Mouse (Mus musculus): ENCODE results near the gene Arhgap5. TPM values are rescaled to one million over a fixed set of nuclear protein-coding genes. Genes with fewer than 3 reads are reported as not detected.

Gene Arhgap5
- polyA plus RNA-seq, 1 experiment from 2014 or later = 30.3 TPM

DNA sequence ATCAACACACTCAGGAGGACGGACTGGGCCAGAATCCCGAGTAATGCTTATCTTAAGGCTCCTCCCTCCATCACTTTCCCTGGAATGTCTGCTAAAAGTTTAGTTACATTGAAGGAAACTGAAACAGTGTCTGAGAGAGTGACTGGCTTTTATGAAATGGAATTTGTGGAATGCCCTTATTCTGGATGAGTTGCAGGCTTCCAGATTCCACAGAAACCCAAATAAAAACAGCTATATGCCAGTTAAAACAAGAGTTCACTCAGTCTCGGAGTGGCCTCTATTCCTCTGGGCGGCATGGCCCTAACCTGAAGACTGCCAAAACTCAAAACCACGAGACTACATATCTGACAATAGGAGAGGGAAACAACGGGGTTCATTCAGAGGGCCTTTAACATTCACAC is 10.5 kb upstream of the Arhgap5 start:
- Histone ChIP-seq H3K27me3 (replicated peaks) (no peaks in the 10 kb centered on the region), H3K9ac (replicated peaks) (no peak overlapping the region), H3K4me2 (no peak overlapping the region), H3K9me3 (replicated peaks) (no peaks in the 10 kb centered on the region), H3K4me1 (peaks cover 5% of the 10 kb centered on the region; the same call in 1 of the 2 replicates), H3K4me3 (replicated peaks) (no peak overlapping the region), H3K36me3 (no peaks in the 10 kb centered on the region), H3K27ac (replicated peaks) (no peak overlapping the region)
- no peak for ATAC-seq (ENCODE audit: low FRiP score)
- 72% methylated on average over 6 of the region's 6 CpGs for WGBS

DNA sequence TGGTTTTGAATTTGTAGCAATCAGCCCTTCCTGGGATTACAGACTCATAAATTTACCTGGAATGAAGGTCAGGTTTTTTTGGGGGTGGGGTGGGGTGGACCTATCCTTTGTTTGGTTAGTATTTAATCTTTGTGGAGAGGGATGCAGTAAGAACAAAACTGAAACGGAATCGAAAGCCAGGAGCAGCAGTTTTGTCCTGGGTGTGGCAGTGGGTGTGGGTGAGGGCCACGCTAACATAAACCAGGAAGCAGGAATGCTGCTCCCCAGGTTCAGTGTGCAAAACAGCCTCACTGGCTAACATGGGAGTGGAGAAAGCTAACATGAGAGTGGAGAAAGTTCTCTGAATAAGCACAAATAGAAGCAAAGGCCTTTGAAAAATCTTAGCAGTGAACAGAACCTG is 6.6 kb upstream of the Arhgap5 start:
- WGBS = 85% methylated on average over 3 of the region's 3 CpGs
- H3K4me1 ChIP-seq = no peaks in the 10 kb centered on the region
- H3K27me3 ChIP-seq (replicated peaks) = no peaks in the 10 kb centered on the region
- H3K27ac ChIP-seq (replicated peaks) = no peak overlapping the region
- H3K9ac ChIP-seq (replicated peaks) = no peak overlapping the region
- no peaks in the 10 kb centered on the region for H3K9me3 ChIP-seq (replicated peaks)
- no peak overlapping the region for H3K4me3 ChIP-seq (replicated peaks)
- H3K4me2 ChIP-seq = no peak overlapping the region
- no peaks in the 10 kb centered on the region for H3K36me3 ChIP-seq
- no peak for ATAC-seq (ENCODE audit: low FRiP score)

DNA sequence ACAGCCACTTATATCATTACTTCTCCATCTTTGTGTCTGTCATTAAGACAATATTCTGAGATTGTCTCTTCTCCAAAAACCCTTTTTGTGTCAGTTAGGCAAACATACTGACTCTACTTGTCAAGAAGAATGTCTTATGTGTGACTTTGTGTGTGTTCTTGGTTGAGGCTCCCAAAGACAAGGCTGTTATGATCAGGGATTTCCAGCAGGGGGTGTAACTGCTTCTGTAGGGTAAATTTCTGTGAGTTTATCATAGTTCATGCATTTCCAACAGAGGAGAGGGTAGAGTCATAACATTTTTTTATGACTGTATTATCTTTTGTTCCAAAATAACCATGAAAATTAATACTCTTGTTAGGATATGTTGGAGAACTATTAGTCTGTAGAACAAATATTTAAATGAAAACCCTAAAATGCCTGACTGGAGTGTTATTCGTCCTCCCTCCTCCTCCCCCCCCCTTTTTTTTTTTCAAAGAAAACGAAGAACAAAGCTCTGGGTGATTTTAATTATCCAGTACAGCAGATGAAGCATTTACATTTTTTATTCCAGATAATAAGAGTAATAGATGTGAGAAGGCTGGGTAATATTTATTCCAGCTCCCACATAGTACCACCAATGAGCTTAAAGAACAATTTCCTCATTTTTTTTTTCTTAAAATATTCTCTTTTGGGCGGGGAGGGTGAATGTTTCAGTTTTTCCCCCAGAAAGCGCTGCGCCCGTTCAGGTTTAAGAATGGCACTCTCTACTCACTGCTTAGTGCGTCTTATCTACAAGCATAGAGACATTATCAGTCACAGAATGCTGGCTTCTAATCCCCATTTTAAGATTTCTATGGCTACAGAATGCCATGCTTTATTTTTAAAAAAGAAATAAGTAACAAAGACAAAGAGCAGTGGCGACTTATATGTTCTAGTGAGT is 2.6 kb upstream of the Arhgap5 start:
- H3K9ac ChIP-seq (replicated peaks) = no peak overlapping the region
- no peak for ATAC-seq (ENCODE audit: low FRiP score)
- no peak overlapping the region for H3K27ac ChIP-seq (replicated peaks)
- no peak overlapping the region for H3K4me2 ChIP-seq
- H3K27me3 ChIP-seq (replicated peaks) = no peaks in the 10 kb centered on the region
- no peak overlapping the region for H3K4me3 ChIP-seq (replicated peaks)
- peaks cover 12% of the 10 kb centered on the region for H3K4me1 ChIP-seq
- H3K9me3 ChIP-seq (replicated peaks) = no peaks in the 10 kb centered on the region
- no peaks in the 10 kb centered on the region for H3K36me3 ChIP-seq
- WGBS = 84% methylated on average over 8 of the region's 8 CpGs

- H3K36me3 ChIP-seq = no peaks in the 10 kb centered on the region
- no peak for ATAC-seq (ENCODE audit: low FRiP score)
- 56% methylated on average over 3 of the region's 3 CpGs for WGBS
- no peak overlapping the region for H3K9ac ChIP-seq (replicated peaks)
- no peaks in the 10 kb centered on the region for H3K27me3 ChIP-seq (replicated peaks)
- H3K9me3 ChIP-seq (replicated peaks) = no peaks in the 10 kb centered on the region
- no peak overlapping the region for H3K4me2 ChIP-seq
- H3K4me3 ChIP-seq (replicated peaks) = no peak overlapping the region
- no peak overlapping the region for H3K27ac ChIP-seq (replicated peaks)
- peaks cover 14% of the 10 kb centered on the region for H3K4me1 ChIP-seq
Measured at GRCm38 (mm10) chr12:52502161-52502560, 1.6 kb upstream of the Arhgap5 start.

- Histone ChIP-seq H3K27me3 (replicated peaks) (no peaks in the 10 kb centered on the region), H3K36me3 (no peaks in the 10 kb centered on the region), H3K4me3 (replicated peaks) (peak overlapping the region; percentile 80), H3K4me2 (peak overlapping the region; percentile 72), H3K4me1 (peaks cover 14% of the 10 kb centered on the region), H3K27ac (replicated peaks) (peak overlapping the region; percentile 99), H3K9ac (replicated peaks) (peak overlapping the region; percentile 53), H3K9me3 (replicated peaks) (no peaks in the 10 kb centered on the region)
- WGBS = 0% methylated on average over 13 of the region's 13 CpGs
- peak; percentile 54 for ATAC-seq (ENCODE audit: low FRiP score)
Measured at GRCm38 (mm10) chr12:52503131-52503455, 679 bp upstream of the Arhgap5 start.

GRCm38 (mm10) chr12:52504331-52505181 is 784 bp downstream of the Arhgap5 start:
- Histone ChIP-seq H3K9me3 (replicated peaks) (no peaks in the 10 kb centered on the region), H3K4me3 (replicated peaks) (peak overlapping the region; percentile 80), H3K4me2 (peak overlapping the region; percentile 72), H3K36me3 (no peaks in the 10 kb centered on the region), H3K9ac (replicated peaks) (peak overlapping the region; percentile 92), H3K4me1 (peaks cover 14% of the 10 kb centered on the region), H3K27ac (replicated peaks) (peak overlapping the region; percentile 99), H3K27me3 (replicated peaks) (no peaks in the 10 kb centered on the region)
- peak; percentile 26 for ATAC-seq (ENCODE audit: low FRiP score)
- WGBS = 2% methylated on average over 71 of the region's 78 CpGs

- no peak overlapping the region for H3K9ac ChIP-seq (replicated peaks)
- H3K36me3 ChIP-seq = no peaks in the 10 kb centered on the region
- 96% methylated on average over 2 of the region's 2 CpGs for WGBS
- H3K9me3 ChIP-seq (replicated peaks) = no peaks in the 10 kb centered on the region
- H3K27me3 ChIP-seq (replicated peaks) = no peaks in the 10 kb centered on the region
- H3K4me3 ChIP-seq (replicated peaks) = no peak overlapping the region
- H3K27ac ChIP-seq (replicated peaks) = no peak overlapping the region
- H3K4me2 ChIP-seq = no peak overlapping the region
- no peak for ATAC-seq (ENCODE audit: low FRiP score)
- H3K4me1 ChIP-seq = no peaks in the 10 kb centered on the region
Measured at GRCm38 (mm10) chr12:52524699-52525098, 20.9 kb downstream of the Arhgap5 start.

DNA sequence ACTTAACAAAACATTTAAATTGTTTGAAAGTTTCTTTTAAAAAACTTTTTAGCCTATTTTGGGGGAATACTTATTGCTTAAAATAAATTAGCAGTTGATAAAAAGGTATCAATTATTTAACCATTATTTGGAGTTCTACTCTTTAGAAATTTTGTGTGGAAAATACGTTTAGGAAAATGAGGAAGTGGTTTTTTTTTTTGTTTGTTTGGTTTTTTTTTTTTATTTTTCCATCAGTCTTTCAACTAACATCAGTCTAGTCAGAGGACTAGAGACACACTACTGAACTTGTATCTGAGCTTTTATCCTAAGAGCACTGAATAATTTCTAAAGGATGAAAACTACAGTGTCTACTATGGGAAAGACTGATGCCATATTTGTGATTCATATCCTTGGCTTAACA is 21.7 kb downstream of the Arhgap5 start:
- Histone ChIP-seq H3K27ac (replicated peaks) (no peak overlapping the region), H3K9ac (replicated peaks) (no peak overlapping the region), H3K4me2 (no peak overlapping the region), H3K36me3 (no peaks in the 10 kb centered on the region), H3K4me1 (no peaks in the 10 kb centered on the region), H3K4me3 (replicated peaks) (no peak overlapping the region), H3K9me3 (replicated peaks) (no peaks in the 10 kb centered on the region), H3K27me3 (replicated peaks) (no peaks in the 10 kb centered on the region)
- WGBS = 92% methylated on average over 1 of the region's 1 CpGs
- no peak for ATAC-seq (ENCODE audit: low FRiP score)

DNA sequence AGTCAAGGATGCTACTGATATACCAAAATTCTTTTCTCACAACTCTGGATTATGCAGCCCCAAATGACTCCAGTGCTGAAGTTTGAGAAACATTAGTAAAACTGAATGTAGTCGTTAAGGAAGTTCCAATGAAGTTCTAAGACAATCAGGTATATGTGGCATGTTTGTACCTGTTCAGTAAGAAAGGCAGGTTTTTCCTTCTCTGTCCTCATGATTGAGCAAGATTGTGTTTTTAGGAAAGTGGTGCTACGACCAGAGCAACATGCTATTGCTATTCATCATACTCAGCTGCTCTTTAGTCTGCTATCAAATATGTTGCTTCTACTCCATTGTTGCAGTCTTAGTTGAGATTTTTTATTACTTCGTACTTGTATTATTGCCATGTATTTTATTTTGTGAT is 26.0 kb downstream of the Arhgap5 start:
- no peaks in the 10 kb centered on the region for H3K36me3 ChIP-seq
- H3K9me3 ChIP-seq (replicated peaks) = no peaks in the 10 kb centered on the region
- WGBS = 93% methylated on average over 3 of the region's 3 CpGs
- ATAC-seq (ENCODE audit: low FRiP score) = no peak
- no peaks in the 10 kb centered on the region for H3K4me1 ChIP-seq
- no peak overlapping the region for H3K27ac ChIP-seq (replicated peaks)
- no peak overlapping the region for H3K4me3 ChIP-seq (replicated peaks)
- no peaks in the 10 kb centered on the region for H3K27me3 ChIP-seq (replicated peaks)
- no peak overlapping the region for H3K4me2 ChIP-seq
- no peak overlapping the region for H3K9ac ChIP-seq (replicated peaks)

- WGBS = 87% methylated on average over 4 of the region's 4 CpGs
- Histone ChIP-seq H3K27me3 (replicated peaks) (no peaks in the 10 kb centered on the region), H3K9ac (replicated peaks) (no peak overlapping the region), H3K4me3 (replicated peaks) (no peak overlapping the region), H3K36me3 (no peaks in the 10 kb centered on the region), H3K4me1 (no peaks in the 10 kb centered on the region), H3K9me3 (replicated peaks) (no peaks in the 10 kb centered on the region), H3K4me2 (no peak overlapping the region), H3K27ac (replicated peaks) (no peak overlapping the region)
- no peak for ATAC-seq (ENCODE audit: low FRiP score)
Measured at GRCm38 (mm10) chr12:52541294-52541693, 37.5 kb downstream of the Arhgap5 start.

GRCm38 (mm10) chr12:52544532-52544931 is 40.8 kb downstream of the Arhgap5 start:
- Histone ChIP-seq H3K4me2 (no peak overlapping the region), H3K4me3 (replicated peaks) (no peak overlapping the region), H3K4me1 (no peaks in the 10 kb centered on the region), H3K27ac (replicated peaks) (no peak overlapping the region), H3K36me3 (no peaks in the 10 kb centered on the region), H3K9me3 (replicated peaks) (no peaks in the 10 kb centered on the region), H3K9ac (replicated peaks) (no peak overlapping the region), H3K27me3 (replicated peaks) (no peaks in the 10 kb centered on the region)
- no peak for ATAC-seq (ENCODE audit: low FRiP score)
- 96% methylated on average over 3 of the region's 3 CpGs for WGBS

DNA sequence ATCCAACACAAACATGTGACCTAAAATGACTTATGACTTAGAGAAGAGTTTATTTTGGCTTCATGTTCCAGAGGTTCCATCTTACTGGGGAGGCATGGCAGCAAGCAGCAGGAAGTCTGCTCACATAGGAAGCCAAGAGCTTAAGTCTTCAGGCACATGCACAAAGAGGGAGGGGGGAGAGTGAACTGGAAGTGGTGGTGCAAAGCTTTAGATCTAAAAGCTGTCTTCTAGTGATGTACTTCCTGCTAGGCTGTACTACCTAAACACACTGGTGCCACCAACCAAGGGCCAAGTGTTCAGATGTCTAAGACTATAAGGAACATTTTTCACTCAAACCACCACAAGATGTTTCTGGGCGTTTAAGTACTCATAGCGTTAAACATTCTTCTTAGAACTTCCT is 48.3 kb downstream of the Arhgap5 start:
- H3K36me3 ChIP-seq = no peaks in the 10 kb centered on the region
- H3K4me1 ChIP-seq = no peaks in the 10 kb centered on the region
- 91% methylated on average over 2 of the region's 2 CpGs for WGBS
- no peak overlapping the region for H3K9ac ChIP-seq (replicated peaks)
- H3K4me3 ChIP-seq (replicated peaks) = no peak overlapping the region
- no peak for ATAC-seq (ENCODE audit: low FRiP score)
- H3K27me3 ChIP-seq (replicated peaks) = no peaks in the 10 kb centered on the region
- H3K4me2 ChIP-seq = no peak overlapping the region
- no peak overlapping the region for H3K27ac ChIP-seq (replicated peaks)
- no peaks in the 10 kb centered on the region for H3K9me3 ChIP-seq (replicated peaks)
